In genomic region chr14:122331635-122332460, GRCm38 (mm10) we compare ENCODE assay signal across 16 mouse cellular contexts.
DNase-seq lines count a peak whose midpoint lies in the region; ATAC-seq and TF ChIP-seq lines count a peak whose summit lies in the region.
"Had no signal": no experiment of that assay in that cellular context is flagged by ENCODE, and none has a peak within 500 bp of the region (broad histone marks: within the 10 kb centered on the region; RNA-seq: fewer than 3 reads in every experiment).

No protein-coding gene starts in this region.

- no peak overlapping the region for H3K4me2 ChIP-seq in kidney, postnatal 0 days (ENCODE audit: low read length)
- H3K4me2 ChIP-seq: forebrain, embryonic 13.5 days; heart, embryonic 15.5 days had no signal

- H3K4me1 ChIP-seq in ES-Bruce4 (ENCODE audit: control insufficient read depth, insufficient read depth, low read length): peaks cover 9% of the 10 kb centered on the region
- H3K4me1 ChIP-seq in kidney, postnatal 0 days (replicated peaks; ENCODE audit: insufficient read depth, low read length): no peaks in the 10 kb centered on the region

- no peaks in the 10 kb centered on the region for H3K27me3 ChIP-seq in ES-Bruce4 (ENCODE audit: control insufficient read depth, insufficient read depth, low read length, poor library complexity, severe bottlenecking)
- no peaks in the 10 kb centered on the region for H3K27me3 ChIP-seq in kidney, postnatal 0 days (ENCODE audit: insufficient read depth, low read length)
- H3K27me3 ChIP-seq: forebrain, embryonic 13.5 days; heart, embryonic 15.5 days; Patski had no signal

- H3K9me3 ChIP-seq in ES-Bruce4 (replicated peaks; ENCODE audit: control insufficient read depth, insufficient read depth, low read length, poor library complexity, severe bottlenecking): no peaks in the 10 kb centered on the region
- no peaks in the 10 kb centered on the region for H3K9me3 ChIP-seq in kidney, postnatal 0 days (replicated peaks; ENCODE audit: low read length)
- H3K9me3 ChIP-seq: forebrain, embryonic 13.5 days; heart, embryonic 15.5 days had no signal

- H3K27ac ChIP-seq in ES-Bruce4 (ENCODE audit: insufficient read depth, low read length): no peak overlapping the region
- 0 out of 2 replicates have a peak overlapping the region, but pooled peaks have one; percentile 19 for H3K27ac ChIP-seq in kidney, postnatal 0 days
- H3K27ac ChIP-seq: forebrain, embryonic 13.5 days; heart, embryonic 15.5 days; hindbrain, postnatal 0 days had no signal

- H3K36me3 ChIP-seq in ES-Bruce4 (ENCODE audit: control insufficient read depth, insufficient read depth, low read length, poor library complexity, severe bottlenecking): no peaks in the 10 kb centered on the region
- H3K36me3 ChIP-seq in kidney, postnatal 0 days (ENCODE audit: insufficient read depth, low read length): no peaks in the 10 kb centered on the region
- H3K36me3 ChIP-seq: heart, embryonic 15.5 days had no signal

- no peak overlapping the region for H3K4me3 ChIP-seq in ES-Bruce4 (ENCODE audit: low read depth, low read length)
- no peak overlapping the region for H3K4me3 ChIP-seq in kidney, postnatal 0 days (replicated peaks; ENCODE audit: low read depth, low read length)
- H3K4me3 ChIP-seq: forebrain, embryonic 13.5 days; heart, embryonic 15.5 days had no signal

- DNase-seq in kidney, adult 9 months: peak; percentile 24
- no peak for DNase-seq in kidney, adult 18-20 months
- peak; percentile 75 for DNase-seq in R1 (ENCODE audit: low read depth, low spot score)
- DNase-seq in kidney, postnatal 0 days (ENCODE audit: low spot score): peak; percentile 7
- DNase-seq in cerebellum, adult 11-12 months: no peak
- DNase-seq in left cerebral cortex, adult 11 months (ENCODE audit: low spot score): no peak
- DNase-seq: cerebellum, adult 18-20 months; lung, postnatal 36 days; right cerebral cortex, postnatal 25 days had no signal

- no peak overlapping the region for H3K9ac ChIP-seq in ES-Bruce4 (ENCODE audit: low read depth, poor library complexity, severe bottlenecking)
- no peak overlapping the region for H3K9ac ChIP-seq in kidney, postnatal 0 days (ENCODE audit: low read depth, low read length)
- H3K9ac ChIP-seq: forebrain, embryonic 13.5 days; heart, embryonic 15.5 days had no signal

- no peak for TF ChIP-seq CTCF in ES-Bruce4 (IDR thresholded peaks at IDR 0.05; ENCODE audit: low read depth, low read length)
- no peak for TF ChIP-seq CTCF in kidney, postnatal 0 days (IDR thresholded peaks at IDR 0.05; ENCODE audit: low read depth)

- TF ChIP-seq POLR2A in ES-Bruce4 (IDR thresholded peaks at IDR 0.05; ENCODE audit: insufficient read depth, low read length): no peak

- 24% methylated on average over 14 of the region's 14 CpGs for WGBS in kidney, postnatal 0 days

- peak; percentile 60 for ATAC-seq in kidney, postnatal 0 days (replicated peaks; ENCODE audit: low FRiP score, low read depth)
- ATAC-seq: CD4-positive, CD25-positive, alpha-beta regulatory T cell, adult 4 months; forebrain, embryonic 13.5 days; hindbrain, postnatal 0 days; midbrain, embryonic 16.5 days; Patski had no signal

- peak; percentile 88 for TF ChIP-seq EP300 in ES-Bruce4 (IDR thresholded peaks at IDR 0.05; ENCODE audit: insufficient read depth, low read depth, low read length)

Comparison
In these comparisons a context has a peak if more than half of its experiments do, and no peak if none do; other contexts are left out.
1. DNase-seq: peak in kidney, adult 9 months (single experiment), R1 (single experiment) and kidney, postnatal 0 days (single experiment); none in kidney, adult 18-20 months (single experiment), cerebellum, adult 11-12 months (single experiment) and left cerebral cortex, adult 11 months (single experiment).